Mouse (Mus musculus) neural tube, embryonic 14.5 days (tissue): Measurements from ENCODE around the gene Rint1. TPM values are rescaled to one million over a fixed set of nuclear protein-coding genes. Genes with fewer than 3 reads are reported as not detected.
"Not testable (repeated sequence)": the region's sequence is repeated elsewhere in the genome, so short reads cannot be mapped to it uniquely, and the experiment has no call there.

Experiments
- ATAC-seq: fragments of 200-750 bp; cut with Nextera tagmentation; 2 replicates; pipeline ENCODE4 v1.8.0; 2017; ENCODE audit warnings: low read depth, mild to moderate bottlenecking, moderate TSS enrichment, moderate library complexity
- H3K27ac ChIP-seq: fragments of 300-500 bp; sonication (generic); 2 replicates; pipeline ENCODE4 v1.5.1; 2014; ENCODE audit warnings: low read depth, mild to moderate bottlenecking, control low read depth, low read length, moderate library complexity, mixed read lengths
- H3K27me3 ChIP-seq: fragments of 300-500 bp; sonication (generic); 2 replicates; pipeline ENCODE4 v1.6.1; 2014; ENCODE audit warnings: low read length; ENCODE audit not compliant: control insufficient read depth, insufficient read depth
- H3K36me3 ChIP-seq: fragments of 300-500 bp; sonication (generic); 2 replicates; pipeline ENCODE4 v1.6.1; 2014; ENCODE audit warnings: low read length, mixed read lengths; ENCODE audit not compliant: control insufficient read depth, insufficient read depth
- H3K4me1 ChIP-seq: fragments of 300-500 bp; sonication (generic); 2 replicates; pipeline ENCODE4 v1.6.1; 2014; ENCODE audit warnings: low read length; ENCODE audit not compliant: control insufficient read depth, insufficient read depth
- H3K4me2 ChIP-seq: fragments of 300-500 bp; sonication (generic); 2 replicates; pipeline ENCODE4 v1.6.1; 2014; ENCODE audit warnings: mild to moderate bottlenecking, low read depth, low read length, control low read depth
- H3K4me3 ChIP-seq: fragments of 300-500 bp; sonication (generic); 2 replicates; pipeline ENCODE4 v1.5.1; 2014; ENCODE audit warnings: low read depth, low read length, control low read depth, mixed read lengths
- H3K9ac ChIP-seq: fragments of 300-500 bp; sonication (generic); replicated peaks from 2 replicates; pipeline ENCODE4 v1.6.1; 2014; ENCODE audit warnings: low read depth, mild to moderate bottlenecking, control low read depth, low read length, mixed read lengths
- H3K9me3 ChIP-seq: fragments of 300-500 bp; sonication (generic); 2 replicates; pipeline ENCODE4 v1.6.1; 2016; ENCODE audit warnings: low read length; ENCODE audit not compliant: control insufficient read depth
- WGBS: fragments of 180-500 bp; shearing (Covaris S2); extraction: QIAGEN DNeasy Blood & Tissue Kit; methylation state at CpG from one replicate; pipeline ENCODE4 v1.1.7; 2014; 5-methylcytosine and 5-hydroxymethylcytosine counted together
- polyA plus RNA-seq: library from polyadenylated mRNA; unstranded; fragments of >200 nt; fragmentation: Nextera tagmentation; extraction: Ambion mirVana; gene quantifications from 2 replicates; pipeline ENCODE4 v1.2.1, GENCODE M21; 2014

Rint1 gene
- polyA plus RNA-seq, 1 experiment from 2014 or later, result 31.1 TPM

DNA sequence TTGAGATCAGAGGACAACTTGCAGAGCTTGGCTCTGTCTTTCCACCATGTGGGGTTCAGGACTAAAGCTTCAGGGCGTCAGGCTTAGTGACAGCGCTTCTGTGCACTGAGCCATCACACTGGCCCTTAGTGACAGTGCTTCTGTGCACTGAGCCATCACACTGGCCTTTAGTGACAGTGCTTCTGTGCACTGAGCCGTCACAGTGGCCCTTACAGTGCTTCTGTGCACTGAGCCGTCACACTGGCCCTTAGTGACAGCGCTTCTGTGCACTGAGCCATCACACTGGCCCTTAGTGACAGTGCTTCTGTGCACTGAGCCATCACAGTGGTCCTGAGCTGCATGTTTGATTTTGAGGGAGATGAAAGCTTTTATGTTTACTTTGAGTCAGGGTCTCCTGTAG lies 27.3 kb downstream of the Rint1 start:
- Histone ChIP-seq H3K36me3 (peaks cover 60% of the 10 kb centered on the region), H3K27me3 (no peaks in the 10 kb centered on the region), H3K9ac (no peak overlapping the region), H3K9me3 (no peaks in the 10 kb centered on the region), H3K4me2 (no peak overlapping the region), H3K27ac (no peak overlapping the region), H3K4me1 (no peaks in the 10 kb centered on the region), H3K4me3 (no peak overlapping the region)
- ATAC-seq, result no peak
- WGBS, result 85% methylated on average over 5 of the region's 5 CpGs

DNA sequence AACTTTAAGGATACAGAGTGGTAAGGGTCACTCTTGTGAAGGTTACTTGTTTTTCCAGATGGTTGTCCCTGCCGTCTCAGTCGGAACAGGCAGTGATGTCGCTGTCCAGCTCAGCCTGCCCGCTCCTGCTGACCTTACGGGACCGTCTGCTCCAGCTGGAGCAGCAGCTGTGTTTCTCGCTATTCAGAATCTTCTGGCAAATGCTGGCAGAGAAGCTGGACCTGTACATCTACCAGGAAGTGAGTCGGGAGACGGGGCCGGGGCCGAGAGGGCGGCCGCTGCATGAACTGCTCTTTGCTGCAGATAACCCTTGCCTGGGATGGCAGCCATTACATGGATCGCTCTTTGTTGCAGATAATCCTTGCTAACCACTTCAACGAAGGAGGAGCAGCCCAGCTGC lies 29.2 kb downstream of the Rint1 start:
- no peaks in the 10 kb centered on the region for H3K27me3 ChIP-seq
- H3K4me3 ChIP-seq, result no peak overlapping the region
- no peaks in the 10 kb centered on the region for H3K4me1 ChIP-seq
- H3K27ac ChIP-seq, result no peak overlapping the region
- H3K4me2 ChIP-seq, result no peak overlapping the region
- peaks cover 50% of the 10 kb centered on the region for H3K36me3 ChIP-seq
- H3K9ac ChIP-seq, result no peak overlapping the region
- no peaks in the 10 kb centered on the region for H3K9me3 ChIP-seq
- 91% methylated on average over 15 of the region's 15 CpGs for WGBS
- ATAC-seq, result no peak

DNA sequence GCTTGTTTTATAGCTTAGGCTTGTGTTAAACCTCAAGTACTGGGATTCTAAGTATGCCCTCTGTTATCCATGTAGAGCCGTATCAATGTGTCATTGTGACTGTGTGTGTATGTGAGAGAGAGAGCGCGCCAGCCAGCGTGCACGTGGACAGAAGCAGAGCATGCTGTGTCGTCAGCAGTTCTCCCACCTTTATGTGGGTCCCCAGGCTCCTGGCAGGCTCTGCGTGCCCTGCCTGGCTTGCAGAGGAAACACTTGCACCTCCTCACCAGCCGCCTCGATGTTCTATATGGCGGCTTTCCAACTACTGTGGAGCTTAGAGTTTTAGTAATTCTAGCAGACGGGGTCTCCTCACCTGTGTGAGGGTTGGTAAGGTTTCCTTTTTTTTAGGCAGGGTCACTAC lies 34.8 kb downstream of the Rint1 start:
- Histone ChIP-seq H3K4me3 (no peak overlapping the region), H3K9ac (no peak overlapping the region), H3K4me1 (no peaks in the 10 kb centered on the region), H3K9me3 (no peaks in the 10 kb centered on the region), H3K27ac (no peak overlapping the region), H3K4me2 (no peak overlapping the region), H3K36me3 (peaks cover 8% of the 10 kb centered on the region), H3K27me3 (no peaks in the 10 kb centered on the region)
- 70% methylated on average over 11 of the region's 11 CpGs for WGBS
- no peak for ATAC-seq

DNA sequence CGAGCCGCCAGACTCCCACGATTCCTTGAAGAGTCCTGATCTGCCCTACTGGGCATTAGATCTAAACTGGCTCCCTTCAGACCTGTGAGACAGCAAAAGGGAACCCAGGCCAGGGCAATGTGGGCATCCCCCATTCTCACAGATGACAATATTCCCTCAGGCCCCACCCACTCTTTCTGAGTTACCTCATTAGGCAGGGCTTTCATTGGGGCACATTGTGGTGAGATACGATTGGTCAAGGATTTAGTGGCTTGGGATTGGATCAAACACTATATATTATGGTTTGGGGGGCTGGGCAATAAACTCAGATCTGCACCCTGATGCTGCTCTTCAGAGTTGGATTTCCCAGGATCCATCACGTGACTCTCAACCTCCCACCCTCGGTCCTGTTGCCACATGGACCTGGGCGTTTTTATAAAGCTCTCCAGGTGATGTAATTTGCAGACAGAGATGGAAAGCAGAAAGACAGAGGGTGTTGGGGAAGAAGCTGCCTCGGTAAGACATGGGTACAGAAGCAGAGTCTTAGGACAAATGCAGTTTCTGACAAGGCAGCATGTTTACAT lies 36.7 kb downstream of the Rint1 start:
- H3K27ac ChIP-seq, result no peak overlapping the region
- no peak overlapping the region for H3K4me3 ChIP-seq
- no peaks in the 10 kb centered on the region for H3K9me3 ChIP-seq
- no peaks in the 10 kb centered on the region for H3K27me3 ChIP-seq
- no peak for ATAC-seq
- no peak overlapping the region for H3K4me2 ChIP-seq
- WGBS, result 82% methylated on average over 8 of the region's 8 CpGs
- H3K9ac ChIP-seq, result no peak overlapping the region
- H3K4me1 ChIP-seq, result no peaks in the 10 kb centered on the region
- H3K36me3 ChIP-seq, result 0 out of 2 replicates have a peak, but pooled peaks cover 3% of the 10 kb centered on the region

DNA sequence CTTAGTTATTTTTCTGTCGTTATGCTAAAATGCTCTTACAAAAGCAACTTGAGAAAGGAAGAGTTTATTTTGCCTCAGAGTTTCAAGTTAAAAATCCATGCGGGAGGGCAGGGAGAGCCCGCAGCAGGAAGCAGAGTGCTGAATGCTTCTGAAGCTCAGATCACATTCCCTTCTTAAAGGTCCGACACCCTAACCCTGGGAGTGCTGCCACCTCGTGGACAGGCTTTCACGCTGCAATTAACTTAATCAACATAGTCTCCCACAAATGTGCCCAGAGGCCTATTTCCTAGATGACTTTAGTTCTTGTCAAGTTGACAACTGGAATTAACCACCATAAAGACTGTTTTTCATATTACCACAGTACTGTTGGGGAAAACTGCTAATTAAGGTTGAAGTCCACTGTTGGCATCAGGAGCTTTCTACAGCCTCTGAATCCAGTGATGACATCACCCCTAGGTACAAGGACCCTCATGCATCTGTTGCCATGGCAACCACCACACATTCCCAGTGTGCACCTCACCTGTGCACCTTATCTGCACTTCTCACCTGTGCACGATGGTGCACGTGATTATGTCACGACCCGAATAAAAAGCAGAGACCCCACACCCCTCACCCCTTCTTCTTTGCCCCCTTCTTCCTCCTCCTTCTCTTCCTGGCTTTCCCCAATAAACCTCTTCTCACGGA lies 39.0 kb downstream of the Rint1 start:
- WGBS, result 39% methylated on average over 11 of the region's 11 CpGs
- Histone ChIP-seq H3K9me3 (no peaks in the 10 kb centered on the region), H3K9ac (no peak overlapping the region), H3K27me3 (no peaks in the 10 kb centered on the region), H3K4me3 (no peak overlapping the region), H3K27ac (no peak overlapping the region), H3K36me3 (no peaks in the 10 kb centered on the region), H3K4me1 (no peaks in the 10 kb centered on the region), H3K4me2 (no peak overlapping the region)
- ATAC-seq, result 0 out of 2 replicates have a peak, but pooled peaks have one; percentile 46

DNA sequence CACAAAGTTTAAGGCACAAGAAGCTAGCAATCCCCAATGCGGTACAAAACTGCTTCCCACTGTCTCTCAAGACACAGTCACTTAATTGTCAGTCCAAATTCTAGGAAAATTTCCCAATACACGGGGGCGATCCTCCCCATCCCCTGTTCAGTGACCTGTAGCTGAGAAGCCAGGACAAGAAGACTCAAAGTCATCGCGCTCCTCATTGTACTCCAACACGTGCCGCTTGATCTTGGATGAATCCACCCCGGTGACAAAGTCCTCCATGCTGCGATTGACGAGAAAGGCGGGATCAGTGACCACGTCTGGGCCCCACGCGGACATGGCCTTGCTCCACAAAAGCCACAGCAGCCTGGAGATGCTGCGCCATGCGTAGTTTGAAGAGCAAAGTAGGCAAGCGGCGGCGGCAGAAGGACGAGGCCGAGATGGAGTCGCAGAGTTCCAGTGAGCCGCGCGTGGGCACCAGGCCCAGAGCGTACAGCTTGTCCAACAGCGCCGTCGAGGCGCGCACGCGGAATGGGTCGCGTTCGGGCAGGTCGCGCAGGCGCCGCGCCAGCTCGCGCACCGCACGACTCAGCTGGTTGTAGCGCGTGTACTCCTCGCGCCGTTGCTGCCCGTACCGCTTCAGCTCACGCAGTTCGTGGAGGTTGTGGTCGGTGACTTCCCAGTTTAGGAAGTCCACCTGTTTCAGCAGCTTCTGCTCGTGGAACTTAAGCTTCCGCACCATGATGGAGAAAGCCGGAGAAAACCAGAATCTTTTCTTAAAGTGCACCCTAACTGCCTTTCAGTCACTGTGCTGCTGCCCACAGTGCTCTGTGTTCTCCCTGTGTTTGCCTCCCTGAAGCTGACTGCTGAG lies 43.6 kb downstream of the Rint1 start:
- H3K27me3 ChIP-seq, result no peaks in the 10 kb centered on the region
- no peak overlapping the region for H3K9ac ChIP-seq
- H3K9me3 ChIP-seq, result no peaks in the 10 kb centered on the region
- H3K4me3 ChIP-seq, result no peak overlapping the region
- no peaks in the 10 kb centered on the region for H3K36me3 ChIP-seq
- no peaks in the 10 kb centered on the region for H3K4me1 ChIP-seq
- no peak overlapping the region for H3K27ac ChIP-seq
- WGBS, result 41% methylated on average over 58 of the region's 58 CpGs
- H3K4me2 ChIP-seq, result peak overlapping the region; percentile 26
- peak; percentile 46; the same call in 1 of the 2 replicates for ATAC-seq

DNA sequence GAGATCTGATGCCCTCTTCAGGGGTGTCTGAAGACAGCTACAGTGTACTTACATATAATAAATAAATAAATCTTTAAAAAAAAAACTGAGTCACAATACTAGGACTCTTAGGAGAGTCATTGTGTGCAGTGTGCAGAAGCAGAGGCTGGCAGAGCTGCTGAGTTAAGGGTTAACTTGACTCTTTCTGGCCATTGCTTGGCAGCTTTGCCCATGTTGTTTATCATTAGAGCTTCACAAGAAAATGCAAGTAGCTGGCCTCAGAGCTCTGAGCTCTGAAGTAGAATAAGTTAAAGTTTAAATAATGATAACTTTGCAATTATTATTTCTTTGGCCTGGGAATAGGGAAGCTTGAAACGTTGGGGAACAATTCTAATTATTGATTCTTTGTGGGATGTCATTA lies 48.2 kb downstream of the Rint1 start:
- 66% methylated on average over 1 of the region's 1 CpGs for WGBS
- not testable (repeated sequence) for ATAC-seq, H3K9ac ChIP-seq, H3K4me3 ChIP-seq, H3K4me2 ChIP-seq, H3K27ac ChIP-seq, H3K4me1 ChIP-seq, H3K27me3 ChIP-seq, H3K9me3 ChIP-seq, H3K36me3 ChIP-seq

DNA sequence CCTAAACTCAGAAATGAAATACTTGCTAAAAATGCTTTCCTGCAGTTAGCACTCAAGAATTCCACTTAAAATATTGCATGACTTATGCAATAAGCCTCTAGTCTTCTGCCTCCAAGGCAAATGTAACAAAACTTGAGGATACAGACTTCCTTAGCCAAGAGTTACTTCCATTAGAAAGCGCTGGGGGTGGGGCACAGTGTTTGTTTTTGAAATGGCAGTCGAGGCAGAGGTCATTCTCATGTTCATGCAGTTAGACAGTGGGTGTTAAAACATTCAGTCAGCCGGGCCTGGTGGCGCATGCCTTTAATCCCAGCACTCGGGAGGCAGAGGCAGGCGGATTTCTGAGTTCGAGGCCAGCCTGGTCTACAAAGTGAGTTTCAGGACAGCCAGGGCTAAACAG lies 50.6 kb downstream of the Rint1 start:
- peaks cover 4% of the 10 kb centered on the region for H3K4me1 ChIP-seq
- no peak overlapping the region for H3K4me3 ChIP-seq
- H3K27ac ChIP-seq, result no peak overlapping the region
- no peaks in the 10 kb centered on the region for H3K27me3 ChIP-seq
- H3K4me2 ChIP-seq, result no peak overlapping the region
- peaks cover 9% of the 10 kb centered on the region for H3K36me3 ChIP-seq
- H3K9ac ChIP-seq, result no peak overlapping the region
- no peak for ATAC-seq
- no peaks in the 10 kb centered on the region for H3K9me3 ChIP-seq
- 90% methylated on average over 7 of the region's 7 CpGs for WGBS
